Mouse (Mus musculus) cortical plate, adult 2 months (tissue): ENCODE measurements around the gene Arhgef3.

Experiments used
- CTCF ChIP-seq: fragments of 200-500 bp; IDR thresholded peaks from 2 replicates; pipeline ENCODE4 v1.5.1; 2011; ENCODE audit warnings: mild to moderate bottlenecking, control low read depth, low read length; ENCODE audit not compliant: insufficient read depth; ENCODE audit errors: extremely low read depth
- POLR2A ChIP-seq: fragments of 200-500 bp; IDR thresholded peaks from 2 replicates; pipeline ENCODE4 v1.6.1; 2011; ENCODE audit warnings: mild to moderate bottlenecking, low read length, control low read depth; ENCODE audit not compliant: insufficient read depth; ENCODE audit errors: extremely low read depth

GRCm38 (mm10) chr14:27335331-27336207 is 220.9 kb downstream of the Arhgef3 start:
- TF ChIP-seq POLR2A (peak; percentile 99), CTCF (no peak)
